Mouse (Mus musculus) embryonic fibroblast, embryonic 13.5 days (primary cell): ENCODE data around the gene Tert.

Experiments used
- CTCF ChIP-seq: IDR thresholded peaks from 2 replicates; pipeline ENCODE4 v1.5.1; 2011; ENCODE audit warnings: mild to moderate bottlenecking, control low read depth, low read length, moderate library complexity, borderline replicate concordance; ENCODE audit not compliant: insufficient read depth
- POLR2A ChIP-seq: IDR thresholded peaks from 2 replicates; pipeline ENCODE4 v1.6.1; 2011; ENCODE audit warnings: low read depth, mild to moderate bottlenecking, control low read depth, low read length, moderate library complexity

DNA sequence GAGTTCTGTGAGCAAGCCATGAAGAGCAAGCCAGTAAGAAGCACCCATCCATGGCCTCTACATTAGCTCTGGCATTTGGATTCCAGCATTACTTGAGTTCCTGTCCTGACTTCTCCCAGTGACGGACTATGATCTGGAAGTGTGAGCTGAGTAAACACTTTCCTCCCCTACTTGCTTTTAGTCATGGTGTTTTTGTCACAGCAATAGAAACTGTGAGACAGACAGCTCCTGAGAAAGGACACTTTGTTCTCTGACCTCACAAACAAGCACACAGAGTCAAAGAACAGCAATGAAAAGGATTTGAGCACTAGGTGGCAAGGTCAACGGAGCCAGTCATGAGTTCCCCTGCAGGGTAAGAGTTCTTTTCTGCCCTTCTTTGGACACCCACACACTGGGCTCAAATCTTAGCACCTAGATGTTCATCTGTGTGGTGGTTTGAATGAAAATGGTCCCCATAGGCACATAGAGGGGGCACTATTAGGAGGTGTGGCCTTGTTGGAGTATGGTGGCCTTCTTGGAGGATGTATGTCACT lies 33.5 kb downstream of the Tert start:
- TF ChIP-seq POLR2A = no peak
- no peak for TF ChIP-seq CTCF
